Mouse (Mus musculus) mouse embryonic stem cell (cell line): ENCODE measurements at regions not wholly inside any gene's neighbourhood (a gene's known extent, or its start where the extent isn't known, plus 50 kb on each side); places are given as distances from the start of the nearest gene placed in this dataset.

Experiments
- in situ Hi-C, 2 experiments: fragments of 300-500 bp; cut with MboI; formaldehyde crosslinking; loops; 1 replicate in 1 of 2; 3 replicates in 1 of 2; pipeline ENCODE4 v1.14.3; 2019 to 2020; ENCODE audit warnings: low sequenced_read_pairs in 2 of 2, low pct_unique_long_range_greater_than_20kb in 1 of 2, mixed read lengths in 1 of 2; ENCODE audit not compliant: unreplicated experiment in 1 of 2

- in situ Hi-C loops = no loop called here
Observed at GRCm38 (mm10) chr17:3962176-3962575, 266.1 kb upstream of the Nox3 start.

DNA sequence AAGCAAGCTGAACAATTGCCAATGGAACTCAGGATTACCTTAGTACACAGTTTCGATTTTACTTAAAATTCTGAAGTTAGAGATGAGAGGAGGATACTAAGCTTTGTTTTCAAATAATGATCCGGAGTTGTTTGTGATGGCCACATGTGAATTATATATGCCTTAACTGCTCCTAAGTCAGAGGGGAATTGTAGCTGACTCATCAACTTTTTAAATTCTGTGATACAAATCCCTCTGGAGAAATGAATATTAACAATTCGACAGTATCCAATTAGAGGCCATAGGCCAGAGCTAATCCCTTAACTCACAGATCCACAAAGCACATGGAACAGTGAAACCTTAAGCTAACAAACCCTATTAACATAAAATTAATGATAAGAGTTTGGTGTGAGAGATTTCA lies 250.5 kb upstream of the Nox3 start:
- in situ Hi-C loops = no loop called here

DNA sequence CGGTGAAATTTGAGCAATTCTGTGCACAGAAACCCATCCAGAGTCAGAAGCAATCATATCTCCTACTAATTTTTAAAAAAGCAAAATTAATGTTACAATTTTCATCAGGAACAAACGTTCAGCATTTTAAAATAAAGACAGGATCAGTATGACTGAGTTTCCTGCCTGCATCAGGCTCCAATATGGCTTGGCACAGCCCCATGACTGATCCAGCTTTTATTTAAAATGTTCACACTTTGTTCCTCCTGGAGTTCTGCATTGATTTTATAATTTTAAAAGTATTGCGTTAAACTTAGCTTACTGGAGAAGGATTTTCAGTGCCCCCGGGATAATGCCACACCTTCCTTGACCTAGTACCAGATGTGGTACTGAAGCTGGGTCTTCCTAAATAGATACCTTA lies 240.3 kb upstream of the Nox3 start:
- in situ Hi-C loops = no loop called here

DNA sequence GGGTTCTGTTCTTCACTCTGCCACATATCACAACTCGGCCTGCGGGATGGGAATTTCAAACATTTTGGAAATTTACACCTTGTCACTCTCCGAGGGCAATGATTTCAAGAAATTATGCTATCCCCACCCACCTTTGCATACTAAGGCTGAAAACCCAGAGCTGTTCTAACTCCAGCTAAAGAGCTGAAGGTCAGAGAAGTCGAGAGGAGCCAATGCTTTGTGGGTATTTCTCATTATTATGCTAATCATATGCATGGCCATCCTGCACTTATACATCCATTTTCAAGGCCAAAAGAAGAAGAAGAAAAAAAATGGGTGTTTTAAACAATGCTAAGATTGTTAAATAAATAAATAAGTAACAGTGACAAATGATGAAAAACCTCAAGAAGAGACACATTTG lies 237.1 kb upstream of the Nox3 start:
- in situ Hi-C loops = no loop called here

DNA sequence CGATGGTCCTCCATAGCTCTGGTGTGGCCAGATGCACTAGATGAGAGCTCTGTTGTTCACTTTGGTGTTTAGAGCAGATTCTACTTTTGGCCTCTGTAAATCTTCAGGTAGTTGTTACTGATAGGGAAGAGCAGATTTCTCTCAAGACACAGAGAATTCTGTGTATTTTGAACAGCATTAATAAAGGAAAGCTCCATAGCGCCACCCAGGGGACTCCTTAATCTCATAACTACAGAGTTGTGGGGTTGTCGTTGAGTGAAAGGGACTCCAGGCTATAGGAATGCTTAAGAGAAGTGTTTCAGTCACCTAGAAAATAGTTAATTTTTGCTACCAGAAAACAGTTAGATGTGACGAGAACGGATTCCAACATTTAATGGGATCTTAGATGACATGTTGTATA lies 236.0 kb upstream of the Nox3 start:
- in situ Hi-C loops = no loop called here

GRCm38 (mm10) chr17:3927106-3927505 lies 231.0 kb upstream of the Nox3 start:
- in situ Hi-C loops = no loop called here

GRCm38 (mm10) chr17:3920282-3920681 lies 224.2 kb upstream of the Nox3 start:
- in situ Hi-C loops = no loop called here

GRCm38 (mm10) chr17:3892826-3893225 lies 196.8 kb upstream of the Nox3 start:
- in situ Hi-C loops = no loop called here

DNA sequence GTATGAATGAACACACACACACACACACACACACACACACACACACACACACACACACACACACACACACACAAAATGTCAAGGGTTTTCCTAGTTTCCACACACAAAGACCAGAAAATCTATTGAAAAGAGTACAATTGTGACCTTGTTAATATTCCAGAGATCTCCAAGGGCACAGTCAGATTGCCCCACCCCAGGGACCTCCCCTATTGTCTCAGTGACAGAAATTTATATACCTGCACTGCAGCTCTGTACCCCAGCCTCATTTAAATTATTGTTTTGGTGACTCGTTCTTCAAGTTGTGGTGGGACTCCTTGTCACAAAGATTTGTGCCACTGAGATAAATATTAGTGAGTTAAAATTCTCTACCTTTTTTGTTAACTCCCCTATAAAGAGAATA lies 187.1 kb upstream of the Nox3 start:
- in situ Hi-C loops = no loop called here

DNA sequence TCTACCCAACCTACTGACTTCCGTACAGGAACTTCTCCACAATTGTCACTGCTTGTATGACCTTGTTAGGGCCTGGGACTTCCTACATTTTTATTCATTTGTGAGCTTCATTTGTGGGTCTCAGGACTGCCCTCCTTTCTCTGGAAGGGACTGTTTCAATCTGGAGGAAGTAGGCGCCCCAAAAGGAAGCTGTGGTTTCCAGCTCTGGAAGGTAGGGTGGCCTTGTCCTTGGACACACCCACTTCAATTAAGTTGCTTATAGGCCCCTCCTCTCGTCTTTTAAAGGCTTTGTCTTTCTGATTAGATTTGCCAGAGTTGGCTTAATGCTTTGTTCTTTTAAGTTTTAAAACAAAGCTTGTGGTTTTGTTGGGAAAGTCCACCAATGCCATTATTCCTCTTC lies 183.0 kb upstream of the Nox3 start:
- in situ Hi-C loops = no loop called here

GRCm38 (mm10) chr17:3869459-3870194 lies 173.6 kb upstream of the Nox3 start:
- in situ Hi-C loops = no loop called here

DNA sequence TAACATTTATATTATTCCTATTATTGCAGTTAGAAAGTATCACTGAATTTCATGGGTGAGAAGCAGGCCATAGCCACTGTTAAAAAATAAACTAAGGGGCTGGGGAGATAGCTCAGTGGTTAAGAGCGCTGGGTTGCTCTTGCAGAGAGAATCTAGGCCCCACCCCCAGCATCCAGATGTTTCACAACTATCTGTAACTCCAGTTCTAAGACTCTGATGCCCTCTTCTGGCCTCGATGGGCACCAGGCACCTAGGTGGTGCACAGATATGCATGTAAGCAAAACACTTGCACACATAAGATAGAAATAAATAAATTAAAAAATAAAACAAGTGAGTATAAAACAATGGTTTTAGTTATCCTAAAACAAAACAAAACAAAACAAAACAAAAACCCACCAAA lies 166.3 kb upstream of the Nox3 start:
- in situ Hi-C loops = no loop called here

GRCm38 (mm10) chr17:3836386-3836785 lies 140.3 kb upstream of the Nox3 start:
- in situ Hi-C loops = no loop called here

- in situ Hi-C loops = no loop called here
Observed at GRCm38 (mm10) chr17:3811187-3811586, 115.1 kb upstream of the Nox3 start.

- in situ Hi-C loops = no loop called here
Observed at GRCm38 (mm10) chr17:3803507-3803906, 107.4 kb upstream of the Nox3 start.

DNA sequence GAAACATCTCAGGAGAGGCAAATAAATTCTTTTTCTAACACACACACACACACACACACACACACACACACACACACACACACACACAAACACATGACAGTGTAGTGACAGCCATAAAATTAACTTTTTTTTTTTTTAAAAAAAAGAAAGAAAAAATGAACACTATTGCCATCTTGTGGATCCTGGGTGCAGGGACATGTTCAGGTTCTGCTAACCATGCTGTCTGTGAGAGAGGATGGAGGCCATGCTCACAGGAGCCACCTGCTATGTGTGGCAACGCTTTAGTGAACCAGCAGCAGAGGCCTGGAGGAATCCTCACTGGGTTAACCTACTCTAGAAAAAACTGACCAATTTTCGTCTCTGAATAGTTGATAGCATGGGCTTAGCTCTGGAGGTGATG lies 96.5 kb upstream of the Nox3 start:
- in situ Hi-C loops = loop anchor here in 1 of 2 experiments (25.0 kb wide), 1 partner anchor 205 kb away; no protein-coding TSS in a partner anchor

DNA sequence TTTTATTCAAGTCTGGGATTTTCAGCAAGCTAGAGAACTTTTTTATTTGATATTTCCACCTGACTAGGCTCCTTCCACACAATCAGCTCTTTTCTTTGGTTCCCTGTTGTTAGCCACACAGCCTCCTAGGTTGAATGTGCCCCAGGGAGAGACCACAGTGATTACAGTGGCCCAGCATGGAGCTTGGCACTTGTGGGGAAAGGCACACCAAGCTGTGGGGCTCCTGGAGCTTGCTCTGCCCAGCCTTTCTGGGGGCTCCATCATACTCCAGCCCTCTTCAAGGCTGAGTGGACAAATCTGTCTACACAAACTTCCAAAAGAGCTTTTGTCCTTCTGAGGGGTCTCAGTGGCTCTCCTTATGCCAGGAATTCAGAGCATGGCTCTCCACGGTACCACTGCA lies 86.1 kb upstream of the Nox3 start:
- in situ Hi-C loops = loop anchor here in 1 of 2 experiments (25.0 kb wide), 1 partner anchor 195 kb away; no protein-coding TSS in a partner anchor

- in situ Hi-C loops = loop anchor here in 1 of 2 experiments (25.0 kb wide), 1 partner anchor 190 kb away; no protein-coding TSS in a partner anchor
Observed at GRCm38 (mm10) chr17:3777691-3778090, 81.6 kb upstream of the Nox3 start.

- in situ Hi-C loops = no loop called here
Observed at GRCm38 (mm10) chr17:3747808-3748335, 51.8 kb upstream of the Nox3 start.
